In the genomic region with DNA sequence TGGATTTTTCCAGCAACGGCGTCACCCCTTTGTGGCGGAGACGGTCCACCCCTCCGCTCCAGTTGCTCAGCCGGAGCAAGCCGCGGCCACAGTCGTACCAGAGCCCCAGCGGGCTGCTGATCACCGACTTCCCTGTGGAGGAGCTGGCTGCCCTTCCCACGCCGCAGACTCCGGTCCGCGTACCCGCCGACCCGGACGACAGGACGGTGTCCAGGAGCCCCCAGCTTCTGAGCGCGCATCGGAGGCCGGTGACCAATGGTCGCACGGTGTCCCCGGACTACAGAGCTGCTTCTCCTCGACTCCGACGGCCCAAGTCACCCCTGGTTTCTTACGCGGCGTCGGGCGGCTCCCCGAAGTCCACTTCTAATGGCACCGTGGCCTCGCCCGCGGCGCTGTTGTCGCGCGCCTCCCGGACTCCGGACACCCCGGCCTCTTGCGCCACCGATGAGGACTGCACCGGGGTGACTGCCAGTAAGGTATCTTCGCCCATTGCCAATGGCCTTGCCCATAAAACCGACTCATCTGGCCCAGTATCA, we compare ENCODE assay signal across 7 mouse cellular contexts. TPM values are rescaled to one million over a fixed set of nuclear protein-coding genes. Genes with fewer than 3 reads are reported as not detected.
A peak's percentile ranks its signal among the peaks of the same experiment; 100 is the strongest.
DNase-seq lines count a peak whose midpoint lies in the region; ATAC-seq and TF ChIP-seq lines count a peak whose summit lies in the region.

No protein-coding gene starts in this region.

- H3K27ac ChIP-seq in ES-E14 (ENCODE audit: insufficient read depth, low read depth, low read length, poor library complexity, severe bottlenecking) = no peak overlapping the region
- H3K27ac ChIP-seq in forebrain, embryonic 15.5 days (replicated peaks) = peak overlapping the region; percentile 67
- H3K27ac ChIP-seq in hindbrain, embryonic 11.5 days (ENCODE audit: low read depth, low read length) = no peak overlapping the region
- peak overlapping the region; percentile 63 for H3K27ac ChIP-seq in limb, embryonic 14.5 days (replicated peaks; ENCODE audit: low read depth, low read length)
- H3K27ac ChIP-seq in midbrain, embryonic 12.5 days (replicated peaks) = no peak overlapping the region

- no peak for TF ChIP-seq POLR2A in limb, embryonic 14.5 days (IDR thresholded peaks at IDR 0.05; ENCODE audit: borderline replicate concordance, extremely low read depth, insufficient read depth, insufficient read length)

- under 1% methylated on average over 53 of the region's 53 CpGs for WGBS in forebrain, embryonic 15.5 days
- WGBS in hindbrain, embryonic 11.5 days = under 1% methylated on average over 53 of the region's 53 CpGs
- 1% methylated on average over 33 of the region's 53 CpGs for WGBS in limb, embryonic 14.5 days
- under 1% methylated on average over 53 of the region's 53 CpGs for WGBS in midbrain, embryonic 12.5 days

- peaks cover 0 to 2% of the 10 kb centered on the region in 2 experiments; a peak in 2 of 4 replicates for H3K4me1 ChIP-seq in ES-E14 (ENCODE audit: control insufficient read depth in 2 of 2, insufficient read depth in 2 of 2, low read length in 2 of 2, poor library complexity in 1 of 2)
- H3K4me1 ChIP-seq in forebrain, embryonic 15.5 days = peaks cover 23% of the 10 kb centered on the region
- 0 out of 2 replicates have a peak, but pooled peaks cover 3% of the 10 kb centered on the region for H3K4me1 ChIP-seq in hindbrain, embryonic 11.5 days (replicated peaks; ENCODE audit: control insufficient read depth, insufficient read depth, low read length)
- H3K4me1 ChIP-seq in limb, embryonic 14.5 days (ENCODE audit: control insufficient read depth, insufficient read depth, low read length) = peaks cover 10% of the 10 kb centered on the region
- peaks cover 13% of the 10 kb centered on the region; the same call in 1 of the 2 replicates for H3K4me1 ChIP-seq in midbrain, embryonic 12.5 days

- H3K4me3 ChIP-seq in ES-E14 (ENCODE audit: insufficient read depth in 1 of 2, low read depth in 1 of 2, low read length in 2 of 2, poor library complexity in 1 of 2, severe bottlenecking in 1 of 2) = peak overlapping the region; percentile 66 to 79
- peak overlapping the region; percentile 78 for H3K4me3 ChIP-seq in forebrain, embryonic 15.5 days
- H3K4me3 ChIP-seq in hindbrain, embryonic 11.5 days (ENCODE audit: low read depth, low read length) = peak overlapping the region; percentile 79
- H3K4me3 ChIP-seq in limb, embryonic 14.5 days (replicated peaks; ENCODE audit: low read length) = peak overlapping the region; percentile 75
- H3K4me3 ChIP-seq in midbrain, embryonic 12.5 days = peak overlapping the region; percentile 81

- in situ Hi-C loops in ES-E14 (cut with MboI; ENCODE audit: low sequenced_read_pairs in 2 of 2, unreplicated experiment in 2 of 2) = no loop called here

- H3K9me3 ChIP-seq in ES-E14 (ENCODE audit: control insufficient read depth, insufficient read depth, low read depth, low read length) = no peaks in the 10 kb centered on the region
- H3K9me3 ChIP-seq in forebrain, embryonic 15.5 days = no peaks in the 10 kb centered on the region
- H3K9me3 ChIP-seq in hindbrain, embryonic 11.5 days (ENCODE audit: control insufficient read depth, low read length) = no peaks in the 10 kb centered on the region
- H3K9me3 ChIP-seq in limb, embryonic 14.5 days (ENCODE audit: control insufficient read depth, low read length) = no peaks in the 10 kb centered on the region
- no peaks in the 10 kb centered on the region for H3K9me3 ChIP-seq in midbrain, embryonic 12.5 days

- H3K27me3 ChIP-seq in forebrain, embryonic 15.5 days = no peaks in the 10 kb centered on the region; the same call in 1 of the 2 replicates
- 0 out of 2 replicates have a peak, but pooled peaks cover 2% of the 10 kb centered on the region for H3K27me3 ChIP-seq in hindbrain, embryonic 11.5 days (ENCODE audit: control insufficient read depth, insufficient read depth, low read length)
- H3K27me3 ChIP-seq in limb, embryonic 14.5 days (ENCODE audit: control insufficient read depth, insufficient read depth, low read length) = peaks cover 16% of the 10 kb centered on the region
- H3K27me3 ChIP-seq in midbrain, embryonic 12.5 days = peaks cover 30% of the 10 kb centered on the region

- H3K9ac ChIP-seq in ES-E14 (ENCODE audit: insufficient read depth, low read depth, low read length, poor library complexity, severe bottlenecking) = peak overlapping the region; percentile 60
- peak overlapping the region; percentile 74 for H3K9ac ChIP-seq in forebrain, embryonic 15.5 days (replicated peaks)
- peak overlapping the region; percentile 79 for H3K9ac ChIP-seq in hindbrain, embryonic 11.5 days (ENCODE audit: low read depth, low read length)
- H3K9ac ChIP-seq in limb, embryonic 14.5 days (ENCODE audit: low read depth, low read length, severe bottlenecking) = peak overlapping the region; percentile 78
- H3K9ac ChIP-seq in midbrain, embryonic 12.5 days (replicated peaks) = peak overlapping the region; percentile 75

- H3K4me2 ChIP-seq in forebrain, embryonic 15.5 days (replicated peaks) = peak overlapping the region; percentile 89
- peak overlapping the region; percentile 94 for H3K4me2 ChIP-seq in hindbrain, embryonic 11.5 days (replicated peaks; ENCODE audit: low read depth, low read length)
- peak overlapping the region; percentile 85 for H3K4me2 ChIP-seq in limb, embryonic 14.5 days (replicated peaks; ENCODE audit: low read depth, low read length, severe bottlenecking)
- H3K4me2 ChIP-seq in midbrain, embryonic 12.5 days (replicated peaks) = peak overlapping the region; percentile 82

- ATAC-seq in forebrain, embryonic 15.5 days (replicated peaks) = peak; percentile 74
- ATAC-seq in hindbrain, embryonic 11.5 days (ENCODE audit: low FRiP score) = peak; percentile 77
- ATAC-seq in limb, embryonic 14.5 days (ENCODE audit: low FRiP score, low read depth) = peak; percentile 45
- peak; percentile 64 for ATAC-seq in midbrain, embryonic 12.5 days (ENCODE audit: low FRiP score, low read depth)

- no peaks in the 10 kb centered on the region for H3K36me3 ChIP-seq in ES-E14 (ENCODE audit: control insufficient read depth, insufficient read depth, low read length, poor library complexity, severe bottlenecking)
- H3K36me3 ChIP-seq in forebrain, embryonic 15.5 days = no peaks in the 10 kb centered on the region
- H3K36me3 ChIP-seq in hindbrain, embryonic 11.5 days (ENCODE audit: control insufficient read depth, insufficient read depth, low read length) = no peaks in the 10 kb centered on the region
- no peaks in the 10 kb centered on the region for H3K36me3 ChIP-seq in limb, embryonic 14.5 days (ENCODE audit: control insufficient read depth, insufficient read depth, low read length)
- H3K36me3 ChIP-seq in midbrain, embryonic 12.5 days = no peaks in the 10 kb centered on the region

- DNase-seq in ES-E14 (ENCODE audit: low read depth, low spot score) = no peak
- DNase-seq in adrenal gland, adult 8-10 months = peak; percentile 18
- DNase-seq in hindbrain, embryonic 11.5 days (ENCODE audit: low spot score) = peak; percentile 72
- DNase-seq in limb, embryonic 14.5 days (ENCODE audit: low spot score) = peak; percentile 36
- peak; percentile 23 for DNase-seq in testis, postnatal 14 days (ENCODE audit: low spot score)

TF ChIP-seq in ES-E14, 5 proteins besides CTCF, POLR2A, EP300 and RAD21:
- TF ChIP-seq HCFC1 (IDR thresholded peaks at IDR 0.05; ENCODE audit: borderline replicate concordance, insufficient read depth, low read length) (no peak), MAFK (IDR thresholded peaks at IDR 0.05; ENCODE audit: insufficient read depth, low read depth, low read length) (no peak)
TF ChIP-seq in ES-E14: peak in this region for 0.

RNA-seq across cellular contexts. Expression of gene Arhgef26, which starts 1.4 kb away (rescaled TPM):
- total RNA-seq in ES-E14 (2012; rRNA removed) = 4.1 and 5.9 TPM in 2 replicates
- total RNA-seq in adrenal gland, adult 8-10 months (2022) = 1 to 10 TPM; 2.2 to 5.2 (median 2.5) TPM
- 14.8 and 17.8 TPM in 2 replicates for polyA plus RNA-seq in forebrain, embryonic 15.5 days (2015; fragmentation: Nextera tagmentation; extraction: Ambion mirVana)
- 7.4 and 9.1 TPM in 2 replicates for polyA plus RNA-seq in hindbrain, embryonic 11.5 days (2014; fragmentation: Nextera tagmentation; extraction: Ambion mirVana)
- polyA plus RNA-seq in limb, embryonic 14.5 days (2012; rRNA removed) = 5.8 and 6.3 TPM in 2 replicates
- polyA plus RNA-seq in limb, embryonic 14.5 days (2014; fragmentation: Nextera tagmentation; extraction: Ambion mirVana) = 6.2 and 8.6 TPM in 2 replicates
- polyA plus RNA-seq in midbrain, embryonic 12.5 days (2016; fragmentation: Nextera tagmentation; extraction: Ambion mirVana) = 6.4 and 7.9 TPM in 2 replicates

Comparison
In these comparisons a context has a peak if more than half of its experiments do, and no peak if none do; other contexts are left out.
1. H3K27ac ChIP-seq: peak in forebrain, embryonic 15.5 days (single experiment) and limb, embryonic 14.5 days (single experiment); none in ES-E14 (single experiment), hindbrain, embryonic 11.5 days (single experiment) and midbrain, embryonic 12.5 days (single experiment).
2. Peak in every context shown above with its lines, with median percentiles within 50 percentile points of each other: H3K4me3 ChIP-seq, H3K9ac ChIP-seq, ATAC-seq and H3K4me2 ChIP-seq.